Mouse (Mus musculus): ENCODE measurements around the gene 2310034G01Rik.

DNA sequence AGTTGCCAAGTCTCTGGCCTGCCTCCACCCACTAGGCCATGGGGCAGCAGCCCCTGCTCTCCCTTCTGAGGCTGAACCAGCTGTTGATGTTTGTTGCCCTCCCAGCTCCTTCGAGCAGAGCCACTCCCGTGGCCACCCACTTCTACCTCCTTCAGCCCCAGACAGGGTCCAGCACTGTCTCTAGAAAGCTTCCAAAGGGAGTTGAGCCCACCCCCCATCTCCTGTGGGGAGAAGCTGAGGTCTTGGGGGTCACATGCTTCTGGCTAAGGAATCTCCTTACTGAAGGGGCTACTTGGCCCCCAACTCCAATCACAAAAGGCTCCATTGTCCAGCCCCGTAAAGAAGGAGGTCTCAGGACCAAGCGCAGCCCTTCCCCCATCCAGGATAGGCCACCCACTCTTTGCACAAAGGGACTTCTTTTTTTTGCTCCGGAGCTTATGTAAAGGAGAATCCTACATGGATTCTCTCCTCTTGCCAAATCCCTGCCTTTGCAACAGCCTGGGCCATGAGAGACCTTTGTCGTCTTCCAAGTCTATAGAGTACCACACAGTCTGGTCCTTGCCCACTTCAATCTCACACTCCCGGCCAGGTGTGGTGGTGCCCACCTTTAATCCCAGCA, 17.3 kb downstream of the 2310034G01Rik start:
- TF ChIP-seq POLR2A (IDR thresholded peaks at IDR 0.05; ENCODE audit: low read depth, low read length), result no peak
- no peak for TF ChIP-seq RAD21 (IDR thresholded peaks at IDR 0.05; ENCODE audit: low read depth, low read length)
- TF ChIP-seq MXI1 (IDR thresholded peaks at IDR 0.05; ENCODE audit: low read depth, low read length), result no peak
- TF ChIP-seq USF2 (conservative IDR thresholded peaks at IDR 0.05; ENCODE audit: low read depth, low read length), result no peak
- TF ChIP-seq MAFK (IDR thresholded peaks at IDR 0.05; ENCODE audit: insufficient replicate concordance, low read length), result no peak
